Mouse (Mus musculus) erythroblast, embryonic 14.5 days (primary cell): ENCODE results near the gene Acly.

Experiments
- GATA1 ChIP-seq: IDR thresholded peaks from 2 replicates; pipeline ENCODE4 v1.6.1; 2012; ENCODE audit warnings: low read length, inconsistent platforms, mixed read lengths
- TAL1 ChIP-seq: IDR thresholded peaks from 3 replicates; pipeline ENCODE4 v1.6.1; 2012; ENCODE audit warnings: low read length, inconsistent platforms, mixed read lengths

- TF ChIP-seq GATA1 (no peak), TAL1 (no peak)
Observed at GRCm38 (mm10) chr11:100515061-100515460, 12.7 kb downstream of the Acly start.
